In the genomic region with DNA sequence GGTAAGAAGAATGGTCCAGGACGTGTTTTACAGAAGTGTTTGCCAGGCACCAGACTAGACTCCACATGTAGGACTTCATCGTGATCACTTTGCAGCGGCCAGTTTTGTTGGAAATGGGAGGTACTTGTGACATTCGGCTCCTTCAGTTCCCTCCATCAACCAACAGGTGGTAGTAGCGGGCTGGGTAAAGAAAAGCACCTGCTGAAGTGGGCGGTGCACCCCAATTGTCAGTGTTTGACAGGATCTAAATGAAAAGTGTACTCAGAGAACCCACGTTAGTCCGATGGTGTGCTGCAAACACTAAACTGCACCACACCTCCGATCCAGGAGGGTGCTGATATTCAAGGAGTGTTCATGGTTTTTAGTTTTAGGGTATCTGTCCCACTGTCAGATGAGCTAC, we compare ENCODE assay signal across 10 mouse cellular contexts. TPM values are rescaled to one million over a fixed set of nuclear protein-coding genes. Genes with fewer than 3 reads are reported as not detected.
DNase-seq lines count a peak whose midpoint lies in the region; ATAC-seq and TF ChIP-seq lines count a peak whose summit lies in the region.
"Had no signal": no experiment of that assay in that cellular context is flagged by ENCODE, and none has a peak within 500 bp of the region (broad histone marks: within the 10 kb centered on the region; RNA-seq: fewer than 3 reads in every experiment).

No protein-coding gene starts in this region.

- no peak overlapping the region for H3K4me3 ChIP-seq in heart, postnatal 0 days (ENCODE audit: low read depth, low read length)
- H3K4me3 ChIP-seq in bone marrow, adult 2 months (replicated peaks; ENCODE audit: control insufficient read depth, low read depth, low read length): no peak overlapping the region
- H3K4me3 ChIP-seq in kidney, adult 2 months (ENCODE audit: insufficient read depth, low read depth, low read length): no peak overlapping the region
- H3K4me3 ChIP-seq: limb, embryonic 12.5 days had no signal

- H3K36me3 ChIP-seq in heart, postnatal 0 days (replicated peaks; ENCODE audit: control insufficient read depth, insufficient read depth, low read length): no peaks in the 10 kb centered on the region
- no peaks in the 10 kb centered on the region for H3K36me3 ChIP-seq in kidney, adult 2 months (ENCODE audit: control insufficient read depth, insufficient read depth, low read length)
- H3K36me3 ChIP-seq: limb, embryonic 12.5 days had no signal

- peak; percentile 67 for TF ChIP-seq CTCF in heart, postnatal 0 days (IDR thresholded peaks at IDR 0.05; ENCODE audit: low read depth)
- 0 out of 2 replicates have a peak, but pooled peaks have one; percentile 11 for TF ChIP-seq CTCF in bone marrow, adult 2 months (IDR thresholded peaks at IDR 0.05; ENCODE audit: control insufficient read depth, insufficient read depth, low read length)
- peak; percentile 70 for TF ChIP-seq CTCF in kidney, adult 2 months (conservative IDR thresholded peaks at IDR 0.05; ENCODE audit: insufficient read depth, insufficient read length, low read depth, low read length)

- peaks cover 9% of the 10 kb centered on the region; the same call in 1 of the 2 replicates for H3K27me3 ChIP-seq in heart, postnatal 0 days (ENCODE audit: control insufficient read depth, insufficient read depth, low read length)
- no peaks in the 10 kb centered on the region for H3K27me3 ChIP-seq in kidney, adult 2 months (replicated peaks; ENCODE audit: control insufficient read depth, insufficient read depth, low read length)

- DNase-seq in heart, postnatal 0 days (ENCODE audit: low spot score): no peak
- no peak for DNase-seq in heart, postnatal 36 days
- DNase-seq in A20 (ENCODE audit: low read depth, low spot score): peak; percentile 45
- peak; percentile 21 for DNase-seq in kidney, adult 2 months
- peak; percentile 65 for DNase-seq in retina, postnatal 1 day
- DNase-seq in spleen, adult 12 weeks (ENCODE audit: low spot score): no peak
- no peak for DNase-seq in cerebellum, adult 11-12 months

- H3K27ac ChIP-seq in heart, postnatal 0 days (ENCODE audit: low read depth): no peak overlapping the region
- no peak overlapping the region for H3K27ac ChIP-seq in bone marrow, adult 2 months (ENCODE audit: control insufficient read depth, insufficient read depth, low read depth, low read length, poor library complexity)
- H3K27ac ChIP-seq in kidney, adult 2 months (ENCODE audit: insufficient read depth, low read depth, low read length): no peak overlapping the region
- H3K27ac ChIP-seq: limb, embryonic 12.5 days had no signal

- intact Hi-C loops in heart, postnatal 36 days (cut with DNase I): loop anchor here (5.0 kb wide), 1 partner anchor 466 kb away; no protein-coding TSS in a partner anchor

- H3K4me1 ChIP-seq in heart, postnatal 0 days (ENCODE audit: control insufficient read depth, insufficient read depth): no peaks in the 10 kb centered on the region
- no peaks in the 10 kb centered on the region for H3K4me1 ChIP-seq in bone marrow, adult 2 months (ENCODE audit: control insufficient read depth, insufficient read depth, low read length)
- H3K4me1 ChIP-seq in kidney, adult 2 months (ENCODE audit: control insufficient read depth, insufficient read depth, low read length): no peaks in the 10 kb centered on the region
- H3K4me1 ChIP-seq: limb, embryonic 12.5 days had no signal

- H3K9me3 ChIP-seq in heart, postnatal 0 days (replicated peaks; ENCODE audit: control insufficient read depth, low read length): no peaks in the 10 kb centered on the region
- H3K9me3 ChIP-seq: limb, embryonic 12.5 days had no signal

- H3K4me2 ChIP-seq in heart, postnatal 0 days (ENCODE audit: low read depth, low read length): no peak overlapping the region
- H3K4me2 ChIP-seq: limb, embryonic 12.5 days had no signal

- 11% methylated on average over 9 of the region's 9 CpGs for WGBS in heart, postnatal 0 days
- WGBS in bone marrow, adult 2 months: 7% methylated on average over 9 of the region's 9 CpGs
- 8% methylated on average over 9 of the region's 9 CpGs for WGBS in kidney, adult 2 months

- TF ChIP-seq EP300 in heart, postnatal 0 days (IDR thresholded peaks at IDR 0.05; ENCODE audit: low read depth): no peak

- ATAC-seq in heart, postnatal 0 days (ENCODE audit: insufficient read depth, low read depth): no peak

- TF ChIP-seq POLR2A in bone marrow, adult 2 months (IDR thresholded peaks at IDR 0.05; ENCODE audit: borderline replicate concordance, control insufficient read depth, low read depth, low read length): no peak
- no peak for TF ChIP-seq POLR2A in kidney, adult 2 months (IDR thresholded peaks at IDR 0.05; ENCODE audit: low read depth, low read length)

- H3K9ac ChIP-seq in heart, postnatal 0 days (replicated peaks; ENCODE audit: low read depth, low read length): no peak overlapping the region
- H3K9ac ChIP-seq: limb, embryonic 12.5 days had no signal

RNA-seq across cellular contexts. Expression of a gene that starts 40.7 kb away (rescaled TPM):
- 0.04 TPM in 1 of 2 replicates, not detected in the other for total RNA-seq in heart, postnatal 0 days (2014; rRNA removed; ENCODE audit: low replicate concordance)
- not detected in 2 replicates for polyA plus RNA-seq in heart, postnatal 0 days (2015; fragmentation: Nextera tagmentation; extraction: Ambion mirVana)
- not detected for total RNA-seq in heart, postnatal 36 days (2021)
- not detected in 2 replicates for polyA plus RNA-seq in bone marrow, adult 2 months (2011; ENCODE audit: insufficient read depth, insufficient read length, low replicate concordance, missing spikeins)
- 0.06 and 0.10 TPM in 2 replicates for polyA plus RNA-seq in kidney, adult 2 months (2012; rRNA removed)
- polyA plus RNA-seq: stomach, embryonic 14.5 days had no signal

Comparison
In these comparisons a context has a peak if more than half of its experiments do, and no peak if none do; other contexts are left out.
1. DNase-seq: peak in A20 (single experiment), kidney, adult 2 months (single experiment) and retina, postnatal 1 day (single experiment); none in heart, postnatal 0 days (single experiment), heart, postnatal 36 days (0 of 2), spleen, adult 12 weeks (single experiment) and cerebellum, adult 11-12 months (single experiment).
2. CTCF ChIP-seq: peak in every context shown above with its lines; median percentile 70 in kidney, adult 2 months; 67 in heart, postnatal 0 days; 11 in bone marrow, adult 2 months.